Mouse (Mus musculus) adrenal gland, adult (tissue): ENCODE data around the gene Pou6f1.
A peak's percentile ranks its signal among the peaks of the same experiment; 100 is the strongest.

Experiments
- DNase-seq, 2 experiments: peaks; one replicate each; pipeline ENCODE4 v3.0.0; 2022 to 2023; ENCODE audit warnings: low spot score in 1 of 2; ENCODE audit not compliant: inconsistent age in 2 of 2

Gene Pou6f1

GRCm38 (mm10) chr15:100621671-100622070, 21.9 kb upstream of the Pou6f1 start:
- DNase-seq: peak; percentile 87 to 90

GRCm38 (mm10) chr15:100619200-100619599, 19.4 kb upstream of the Pou6f1 start:
- peak; percentile 65 to 67 for DNase-seq

GRCm38 (mm10) chr15:100616221-100616620, 16.4 kb upstream of the Pou6f1 start:
- DNase-seq: no peak

- peak; percentile 92 to 97 for DNase-seq
Observed at GRCm38 (mm10) chr15:100615825-100616220, 16.0 kb upstream of the Pou6f1 start.

- peak; percentile 99 to 100 for DNase-seq
Observed at GRCm38 (mm10) chr15:100614996-100615824, 15.4 kb upstream of the Pou6f1 start, which contains the start of gene Dazap2. Gene Dazap2 (plus strand): TSS chr15:100615349.

GRCm38 (mm10) chr15:100614218-100614995, 14.6 kb upstream of the Pou6f1 start:
- no peak for DNase-seq

GRCm38 (mm10) chr15:100613584-100613983, 13.8 kb upstream of the Pou6f1 start:
- DNase-seq: peak; percentile 80 to 93

- peak in 1 of 2 experiments; percentile 51 for DNase-seq
Observed at GRCm38 (mm10) chr15:100612432-100612831, 12.6 kb upstream of the Pou6f1 start.

GRCm38 (mm10) chr15:100611951-100612350, 12.2 kb upstream of the Pou6f1 start:
- no peak for DNase-seq

- peak in 1 of 2 experiments; percentile 52 for DNase-seq
Observed at GRCm38 (mm10) chr15:100606677-100607076, 6.9 kb upstream of the Pou6f1 start.

- DNase-seq: no peak
Observed at GRCm38 (mm10) chr15:100601669-100602068, 1.9 kb upstream of the Pou6f1 start.

- DNase-seq: no peak
Observed at GRCm38 (mm10) chr15:100600696-100601272, 1.0 kb upstream of the Pou6f1 start.

- DNase-seq: peak; percentile 79 to 91
Observed at GRCm38 (mm10) chr15:100600047-100600695, 387 bp upstream of the Pou6f1 start.

- DNase-seq: peak in 1 of 2 experiments; percentile 57
Observed at GRCm38 (mm10) chr15:100598883-100599275, 905 bp downstream of the Pou6f1 start.

- no peak for DNase-seq
Observed at GRCm38 (mm10) chr15:100598287-100598882, 1.4 kb downstream of the Pou6f1 start.

GRCm38 (mm10) chr15:100592817-100593216, 7.0 kb downstream of the Pou6f1 start:
- DNase-seq: no peak

- DNase-seq: no peak
Observed at GRCm38 (mm10) chr15:100590436-100590835, 9.3 kb downstream of the Pou6f1 start.

- no peak for DNase-seq
Observed at GRCm38 (mm10) chr15:100588297-100588696, 11.5 kb downstream of the Pou6f1 start.

- DNase-seq: no peak
Observed at GRCm38 (mm10) chr15:100587166-100587565, 12.6 kb downstream of the Pou6f1 start.

- no peak for DNase-seq
Observed at GRCm38 (mm10) chr15:100585931-100586330, 13.9 kb downstream of the Pou6f1 start.

- DNase-seq: no peak
Observed at GRCm38 (mm10) chr15:100580108-100580507, 19.7 kb downstream of the Pou6f1 start.
